Mouse (Mus musculus) heart, postnatal 14 days (tissue): ENCODE results near the gene Sh3gl3. TPM values are rescaled to one million over a fixed set of nuclear protein-coding genes. Genes with fewer than 3 reads are reported as not detected.
"Not testable (repeated sequence)": the region's sequence is repeated elsewhere in the genome, so short reads cannot be mapped to it uniquely, and the experiment has no call there.

Experiments used
- DNase-seq, 2 experiments: peaks; one replicate each; pipeline ENCODE4 v3.0.0; 2021 to 2022
- intact Hi-C: fragments of 180-260 bp; cut with DNase I; formaldehyde crosslinking; loops from one replicate; pipeline ENCODE4 v1.15.1; 2025
- total RNA-seq, 2 experiments: library from RNA; stranded (reverse); gene quantifications; 2 replicates each; pipeline ENCODE4 v1.2.3; 2021

The Sh3gl3 gene
- total RNA-seq, 2 experiments from 2014 or later: 0.55 to 0.93 TPM

DNA sequence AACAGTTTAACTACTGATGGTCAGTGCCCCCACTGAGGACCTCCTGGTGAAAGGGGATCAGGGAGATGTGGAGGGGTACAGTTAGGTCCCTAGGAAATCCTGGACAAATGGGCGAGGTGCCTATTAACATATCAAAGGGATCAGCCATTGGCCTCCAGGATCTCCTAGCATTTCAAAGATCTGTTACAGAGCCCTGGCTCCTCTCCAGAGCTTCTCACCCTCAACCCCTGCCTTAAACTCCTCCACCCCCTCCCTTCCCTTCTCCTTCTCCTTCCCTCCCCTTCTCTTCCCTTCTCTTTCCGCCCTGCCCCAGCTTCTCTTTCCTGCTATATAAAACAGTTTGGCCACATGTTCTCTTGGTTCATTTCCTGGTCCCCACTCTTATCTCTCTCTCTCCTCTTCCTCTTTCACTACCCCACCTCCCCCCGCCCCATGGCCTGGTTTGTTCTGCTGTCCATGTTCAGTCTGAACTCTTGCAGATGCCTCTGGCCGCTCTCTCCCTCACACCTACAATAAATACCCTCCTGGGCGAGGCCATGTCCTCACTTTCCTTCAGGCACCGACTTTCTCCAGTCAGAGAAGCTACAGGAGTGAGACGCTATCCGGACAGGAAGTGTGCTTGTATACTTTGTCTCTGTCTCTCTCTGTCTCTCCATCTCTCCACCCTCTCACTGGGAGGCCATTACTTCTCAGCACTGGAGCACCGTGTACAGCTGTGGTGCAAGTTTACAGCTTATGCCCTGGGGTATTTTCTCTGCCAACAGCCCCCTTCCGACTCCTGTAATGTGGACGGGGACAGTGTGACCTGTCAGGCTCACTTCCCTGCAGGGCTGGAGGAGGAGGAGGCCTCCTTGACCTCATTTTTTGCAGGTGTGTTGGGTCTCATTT, 60.6 kb downstream of the Sh3gl3 start:
- DNase-seq: no peak
- intact Hi-C loops: no loop called here

DNA sequence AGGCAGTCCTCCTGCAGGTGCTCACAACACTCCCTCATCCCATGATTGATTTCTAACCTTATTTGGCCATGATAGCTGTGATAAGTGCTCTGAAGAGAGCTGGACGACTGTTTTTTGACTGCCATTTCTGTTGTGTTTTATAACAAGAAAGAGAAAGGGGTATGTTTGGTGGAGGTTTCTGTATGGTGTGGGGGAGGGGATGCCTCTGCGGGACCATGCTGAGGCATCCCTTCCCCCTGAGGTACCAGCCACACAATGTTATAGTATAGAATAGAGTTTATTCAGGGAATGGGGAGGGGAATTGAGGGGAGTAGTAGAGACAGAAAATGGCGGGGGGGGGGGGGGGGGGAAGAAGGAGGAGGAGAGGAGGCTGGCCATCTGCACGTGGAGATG, 61.3 kb downstream of the Sh3gl3 start:
- intact Hi-C loops: no loop called here

DNA sequence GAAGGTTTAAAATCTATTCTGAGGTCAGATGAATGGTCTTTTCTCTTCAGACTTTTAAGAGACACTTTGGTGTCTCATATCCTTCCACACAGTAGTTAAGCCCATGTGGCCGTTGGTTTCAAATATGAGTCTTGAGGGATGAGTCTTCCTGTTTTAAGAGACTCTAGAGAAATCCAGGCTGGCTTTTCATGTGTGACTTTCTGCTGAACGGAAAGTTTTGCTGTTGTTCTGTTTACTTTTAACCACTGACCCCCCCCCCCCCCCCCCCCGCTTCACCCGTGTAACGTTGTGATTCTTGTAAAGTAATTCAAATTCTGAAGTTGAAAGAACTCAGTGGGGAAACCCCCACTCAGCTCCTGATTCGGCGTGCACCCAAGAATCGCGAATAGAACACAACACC, 61.8 kb downstream of the Sh3gl3 start:
- DNase-seq: no peak
- intact Hi-C loops: no loop called here

More for the DNA sequence above, 61.3 kb downstream of the Sh3gl3 start:
- no peak for DNase-seq

DNA sequence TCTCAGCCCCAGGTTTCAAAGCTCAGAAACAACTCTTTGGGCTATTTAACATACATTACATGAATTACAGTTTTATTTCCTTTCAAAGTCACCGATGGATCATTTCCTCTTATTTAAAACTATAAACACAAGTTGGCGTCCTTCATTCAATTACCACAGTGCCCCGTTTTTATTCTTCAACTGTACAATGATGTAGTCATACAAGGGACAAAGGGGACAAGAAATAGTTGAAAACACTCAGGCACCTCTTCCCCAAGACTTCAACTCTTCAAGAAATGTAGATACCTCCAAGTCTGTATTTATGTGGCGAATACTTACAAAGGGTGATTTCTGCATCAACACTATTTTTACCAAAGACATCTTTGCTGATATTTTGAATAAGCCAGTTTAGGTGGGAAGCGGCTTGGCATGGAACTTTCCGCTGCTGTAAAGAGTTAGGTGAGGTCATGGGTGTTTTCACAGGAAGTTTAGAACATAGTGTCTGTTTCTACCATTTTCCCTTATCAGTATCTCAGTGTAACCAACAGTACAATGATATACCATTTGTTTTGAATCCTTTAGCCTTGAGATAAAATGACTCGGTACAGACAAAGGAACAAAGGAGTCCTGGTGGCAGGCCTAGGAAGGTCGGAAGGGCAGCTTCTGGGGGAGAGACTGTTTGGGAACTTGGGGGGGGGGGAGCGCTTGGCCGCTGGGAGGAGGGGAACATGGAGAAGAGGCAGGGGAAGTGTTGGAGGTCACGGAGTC, 62.7 kb downstream of the Sh3gl3 start:
- intact Hi-C loops: no loop called here
- DNase-seq: no peak

DNA sequence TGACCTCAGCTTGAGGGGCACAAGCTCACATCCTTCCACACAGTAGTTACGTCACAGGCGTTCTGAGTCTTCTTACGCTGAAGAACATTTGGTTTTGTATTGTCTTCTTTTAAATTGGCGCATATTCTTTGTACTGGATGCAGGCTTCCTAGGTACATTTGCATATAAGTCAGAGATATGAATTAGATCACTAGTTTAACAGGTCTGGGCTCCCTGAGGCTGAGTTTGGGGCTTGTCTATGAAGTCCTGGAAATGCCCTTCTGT, 63.2 kb downstream of the Sh3gl3 start:
- no peak for DNase-seq

DNA sequence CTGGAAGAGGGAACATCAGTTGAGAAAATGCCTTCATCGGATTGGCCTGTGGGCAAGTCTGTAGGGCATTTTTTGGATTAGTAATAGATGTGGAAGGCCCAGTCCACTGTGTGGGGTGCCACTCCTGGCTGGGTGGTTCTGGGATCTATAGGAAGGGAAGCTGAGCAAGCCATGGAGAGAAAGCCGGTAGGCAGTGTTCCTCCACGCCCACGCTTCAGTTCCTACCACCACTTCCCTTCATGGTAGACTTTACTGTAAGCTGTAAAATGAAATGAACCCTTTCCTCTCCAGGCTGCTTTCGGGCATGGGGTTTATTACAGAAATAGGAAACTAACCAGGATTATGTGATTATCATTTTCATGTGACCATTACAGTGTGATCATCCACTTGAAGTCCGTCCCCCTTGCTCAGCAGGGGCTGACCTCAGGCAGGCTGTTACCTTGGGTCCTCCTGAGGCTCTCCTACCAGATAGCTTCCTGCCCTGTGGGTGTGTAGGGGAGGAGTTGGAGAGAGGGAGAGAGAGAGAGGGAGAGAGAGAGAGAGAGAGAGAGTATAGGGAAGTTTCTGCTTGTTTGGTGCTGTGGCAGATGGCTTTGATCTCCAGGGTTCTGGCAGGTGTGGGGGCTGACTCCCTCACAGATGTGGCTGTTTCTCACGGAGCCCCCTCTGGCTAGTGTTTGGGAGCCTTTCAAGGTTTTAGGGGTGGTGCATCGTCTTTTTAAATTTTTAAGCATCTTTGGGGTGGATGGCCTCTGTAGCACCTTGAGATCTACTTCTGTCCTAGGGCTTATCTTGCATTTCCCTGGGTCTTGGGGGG, 67.0 kb downstream of the Sh3gl3 start:
- no peak for DNase-seq
- intact Hi-C loops: no loop called here

More for the DNA sequence above, 63.2 kb downstream of the Sh3gl3 start:
- intact Hi-C loops: no loop called here

DNA sequence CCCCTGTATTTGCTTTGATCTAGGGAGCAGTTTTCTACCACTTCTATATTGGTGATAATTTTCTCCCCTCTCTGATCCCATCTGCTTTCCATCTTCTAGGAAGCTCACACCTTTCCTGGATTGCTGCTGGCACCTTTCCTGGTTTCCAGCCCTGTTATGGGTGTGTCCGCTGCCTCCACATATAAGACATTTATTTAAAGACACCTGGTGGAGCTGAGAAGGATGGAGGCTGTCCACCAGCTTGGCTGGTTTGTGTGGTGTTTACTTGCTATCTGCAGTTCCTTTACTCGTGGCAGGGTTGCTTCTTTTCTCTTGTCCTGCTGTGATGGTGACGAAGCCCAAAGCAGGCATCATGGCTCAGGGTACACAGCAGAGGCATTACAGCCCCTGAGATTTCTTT, 71.1 kb downstream of the Sh3gl3 start:
- intact Hi-C loops: no loop called here
- no peak for DNase-seq

DNA sequence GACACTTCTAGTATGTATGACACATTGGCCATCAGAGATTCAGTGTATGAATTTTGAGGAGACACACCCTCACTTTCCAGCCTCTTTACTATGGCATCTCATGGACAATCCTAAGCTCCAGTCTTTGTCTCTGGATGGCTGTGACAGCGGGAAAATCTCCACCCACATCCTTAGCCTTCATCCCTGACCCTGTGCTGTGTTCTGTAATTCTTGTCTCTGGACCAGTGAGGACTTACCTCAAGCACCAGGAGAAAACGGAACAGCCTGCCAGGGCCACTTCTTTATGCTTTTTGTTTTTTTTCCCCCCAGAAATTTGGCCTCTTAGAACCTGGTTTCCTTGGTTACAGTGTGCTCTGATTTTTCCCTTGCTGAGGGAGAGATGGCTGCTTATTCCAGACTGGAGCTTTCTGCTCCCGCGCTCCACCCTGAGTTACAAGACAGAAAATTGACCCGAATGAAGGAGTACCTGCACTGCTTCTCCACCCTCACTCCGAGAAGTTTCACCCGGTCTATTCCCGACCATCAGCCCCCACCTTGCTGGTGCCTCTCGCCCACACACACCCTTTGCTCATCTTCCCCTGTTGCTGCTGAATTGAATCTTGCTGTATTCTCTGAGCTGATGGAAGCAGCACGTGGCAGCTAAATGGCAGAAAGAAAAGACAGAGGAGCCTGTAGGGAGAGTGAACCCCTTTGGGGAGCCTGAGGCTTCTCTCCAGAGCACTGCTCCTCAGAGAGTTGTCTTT, 75.5 kb downstream of the Sh3gl3 start:
- intact Hi-C loops: no loop called here
- no peak for DNase-seq

DNA sequence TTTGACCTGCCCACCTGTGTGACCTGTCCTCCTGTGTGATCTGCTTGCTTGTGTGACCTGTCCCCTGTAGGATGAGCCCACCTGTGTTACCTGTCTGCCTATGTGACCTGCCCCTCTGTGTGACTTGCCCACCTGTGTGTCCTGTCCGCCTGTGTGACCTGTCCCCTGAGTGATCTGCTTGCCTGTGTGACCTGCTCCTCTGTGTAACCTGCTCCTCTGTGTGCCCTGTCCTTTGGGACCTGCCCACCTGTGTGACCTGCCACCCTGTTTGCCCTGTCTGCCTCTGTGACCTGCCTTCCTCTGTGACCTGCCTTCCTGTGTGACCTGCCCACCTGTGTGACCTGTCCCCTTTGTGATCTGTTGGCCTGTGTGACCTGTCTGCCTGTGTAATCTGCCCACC, 79.7 kb downstream of the Sh3gl3 start:
- intact Hi-C loops: no loop called here
- DNase-seq: no peak

DNA sequence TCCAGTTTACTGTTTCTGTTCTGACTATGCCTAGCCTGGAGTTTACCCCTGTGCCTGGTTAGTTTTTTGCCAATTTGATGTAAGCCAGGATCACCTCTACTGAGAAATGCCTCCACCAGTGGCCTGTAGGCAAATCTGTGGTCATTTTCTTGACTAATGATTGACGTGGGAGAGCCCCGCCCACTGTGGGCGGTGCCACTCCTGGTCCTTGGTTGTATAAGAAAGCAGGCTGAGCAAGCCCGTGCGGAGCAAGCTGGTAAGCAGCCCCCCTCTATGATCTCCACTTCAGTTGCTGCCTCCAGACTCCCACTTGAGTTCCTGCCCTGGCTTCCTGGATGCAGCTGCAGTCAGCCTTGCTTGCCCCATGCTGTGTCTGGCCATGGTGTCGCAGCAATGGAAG, 83.3 kb downstream of the Sh3gl3 start:
- intact Hi-C loops: no loop called here
- DNase-seq: no peak

DNA sequence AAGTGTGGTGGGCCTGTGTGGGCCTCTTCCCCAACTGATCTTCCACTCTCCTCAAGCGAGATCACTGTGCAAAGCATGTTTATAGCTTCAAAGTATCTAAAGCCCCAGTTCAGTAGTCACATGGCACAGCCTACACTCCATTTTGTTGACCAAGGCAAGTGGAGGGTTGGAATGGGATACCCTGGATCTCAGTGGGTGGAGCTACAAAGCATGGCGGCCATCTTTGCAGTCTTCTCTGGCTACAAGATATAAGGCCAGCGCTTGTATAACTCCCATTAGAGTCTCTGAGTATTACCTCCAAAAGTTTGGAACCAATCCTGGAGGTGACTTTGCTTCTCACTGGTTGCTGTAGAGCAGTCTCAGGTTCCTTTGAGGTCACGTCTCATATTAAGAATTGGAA, 83.9 kb downstream of the Sh3gl3 start:
- no peak for DNase-seq
- intact Hi-C loops: no loop called here

DNA sequence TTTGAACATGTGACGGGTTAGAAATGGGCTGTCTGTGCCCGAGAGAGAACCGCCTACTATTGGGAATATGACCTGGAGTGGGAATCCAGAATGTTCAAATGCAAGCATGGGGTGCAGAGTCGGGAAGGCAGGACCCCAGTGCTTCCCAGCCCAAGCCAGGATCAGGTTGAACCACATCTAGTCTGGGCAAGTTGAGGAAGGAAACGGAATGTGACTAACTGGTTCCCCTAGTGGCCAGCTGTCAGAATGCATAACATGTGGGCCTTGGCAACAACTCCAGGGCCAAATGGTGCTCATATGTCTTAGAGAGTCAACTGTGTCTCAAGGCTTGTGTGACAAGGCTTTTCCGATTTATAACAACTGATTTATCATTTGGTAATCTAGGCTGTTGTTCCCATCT, 86.6 kb downstream of the Sh3gl3 start:
- DNase-seq: peak; percentile 11 to 46
- intact Hi-C loops: loop anchor here (10.0 kb wide), 1 partner anchor 475 kb away; the partner anchor contains the start of gene 3110040N11Rik

DNA sequence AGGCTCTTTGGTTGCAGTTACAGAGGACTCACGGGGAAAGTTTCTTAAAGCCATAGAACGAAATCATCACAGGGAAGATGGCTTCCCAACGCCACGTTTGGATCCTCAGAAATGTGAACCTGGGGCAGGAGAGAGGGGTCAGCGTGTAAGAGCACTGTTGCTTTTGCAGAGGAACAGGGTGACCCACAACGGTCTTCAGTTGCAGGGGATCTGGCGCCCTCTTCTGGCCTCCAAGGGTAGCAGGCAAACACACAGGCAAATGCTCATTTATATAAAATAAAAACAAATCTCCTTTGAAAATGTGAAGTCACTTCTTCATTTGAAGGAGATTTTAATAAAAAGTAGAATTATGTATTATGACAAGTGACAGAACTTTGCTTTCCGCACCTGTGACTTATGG, 89.5 kb downstream of the Sh3gl3 start:
- peak; percentile 68 to 77 for DNase-seq
- intact Hi-C loops: loop anchor here (1.0 to 10.0 kb wide), 3 partner anchors 141 to 478 kb away; partner anchors contain the start of gene 3110040N11Rik

DNA sequence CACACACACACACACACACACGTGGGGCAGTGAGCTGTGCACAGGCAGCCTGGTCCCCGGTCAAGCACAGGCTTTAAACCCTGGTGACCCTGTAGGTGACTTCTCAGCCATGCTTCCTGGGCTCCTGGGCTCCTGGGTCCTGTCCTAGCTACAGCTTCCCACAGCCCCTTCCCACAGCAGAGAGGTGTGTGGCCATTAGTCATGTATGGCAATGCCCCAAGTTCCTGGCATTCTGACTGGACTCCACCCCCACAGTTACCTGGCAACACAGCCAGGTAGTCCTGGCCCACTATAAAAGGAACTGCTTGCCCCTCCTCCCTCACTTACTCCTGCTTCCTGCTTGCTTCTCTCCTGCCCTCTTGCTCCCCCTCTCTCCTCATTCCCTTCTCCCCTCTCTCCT, 90.5 kb downstream of the Sh3gl3 start:
- no peak for DNase-seq
- intact Hi-C loops: loop anchor here (10.0 kb wide), 1 partner anchor 479 kb away; the partner anchor contains the start of gene 3110040N11Rik

DNA sequence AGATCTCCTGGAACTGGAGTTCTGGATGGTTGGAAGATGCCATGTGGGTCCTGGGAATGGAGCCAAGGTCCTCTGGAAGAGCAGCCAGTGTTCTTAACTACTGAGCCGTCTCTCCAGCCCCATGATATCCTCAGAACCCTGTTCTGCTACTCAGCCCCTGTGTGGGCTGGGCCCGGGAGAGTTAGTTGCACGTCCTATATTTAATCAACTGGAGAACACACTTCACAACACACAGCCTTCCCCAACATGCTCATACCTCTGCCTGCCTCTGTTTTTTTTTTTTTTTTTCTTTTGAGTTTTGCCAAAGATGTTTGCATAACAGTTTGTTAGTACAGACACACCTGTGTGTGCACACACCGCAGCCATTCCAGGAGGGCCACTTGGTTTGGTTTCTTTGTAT, 91.7 kb downstream of the Sh3gl3 start:
- no peak for DNase-seq
- intact Hi-C loops: loop anchor here (10.0 kb wide), 1 partner anchor 481 kb away; the partner anchor contains the start of gene 3110040N11Rik

DNA sequence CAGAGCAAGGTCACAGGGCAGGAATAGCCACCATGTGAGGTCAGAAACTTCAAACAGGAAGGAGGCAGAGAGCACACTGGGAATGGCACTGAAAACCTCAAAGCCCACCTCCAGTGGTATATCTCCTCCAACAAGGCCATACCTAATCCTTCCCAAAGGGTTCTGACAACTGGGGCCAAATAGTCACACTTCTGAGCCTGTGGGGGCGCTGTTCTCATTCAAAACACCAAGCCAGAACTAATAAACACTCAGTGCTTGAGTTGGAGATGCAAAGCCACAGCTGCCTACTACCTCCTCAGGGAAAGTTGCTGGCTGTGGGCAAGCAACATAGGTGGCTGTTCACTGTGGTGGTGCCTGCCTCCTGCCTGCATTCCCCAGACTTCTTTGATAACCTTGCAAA, 96.3 kb downstream of the Sh3gl3 start:
- DNase-seq: no peak
- intact Hi-C loops: loop anchor here (10.0 kb wide), 1 partner anchor 485 kb away; the partner anchor contains the start of gene 3110040N11Rik

DNA sequence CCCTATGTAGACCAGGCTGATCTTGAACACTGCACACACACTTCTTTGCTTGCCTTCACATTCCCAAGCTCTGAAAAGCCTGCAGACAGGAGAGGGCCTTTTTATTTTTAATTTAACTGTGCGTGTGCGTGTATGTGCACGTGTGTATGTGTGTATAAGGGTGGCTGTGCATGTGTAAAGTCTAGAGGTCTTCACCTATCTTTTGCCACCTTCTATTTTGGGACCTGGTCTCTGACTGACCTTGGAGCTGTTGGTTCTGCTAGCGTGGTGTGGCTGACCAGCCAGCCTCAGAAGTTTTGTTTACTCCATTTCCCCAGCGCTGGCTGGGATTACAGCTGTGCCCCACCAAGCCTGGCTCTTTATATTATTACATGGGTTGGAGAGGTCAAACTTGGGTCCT, 98.1 kb downstream of the Sh3gl3 start:
- intact Hi-C loops: no loop called here
- no peak for DNase-seq

DNA sequence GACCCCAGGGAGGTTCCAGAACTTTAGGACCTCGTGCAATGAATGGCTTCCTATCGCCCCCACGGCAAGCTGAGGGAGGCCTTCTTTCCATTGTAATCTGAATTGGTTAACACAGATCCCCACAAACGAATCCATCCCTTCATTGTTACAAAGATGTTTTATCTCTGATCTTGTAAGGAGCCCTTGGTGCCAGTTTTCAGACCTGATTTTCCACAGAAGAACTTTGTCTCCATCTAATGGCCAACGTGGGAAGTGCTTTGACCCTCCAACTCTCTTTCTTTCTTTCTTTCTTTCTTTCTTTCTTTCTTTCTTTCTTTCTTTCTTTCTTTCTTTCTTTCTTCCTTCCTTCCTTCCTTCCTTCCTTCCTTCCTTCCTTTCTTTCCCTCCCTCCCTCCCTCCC, 99.2 kb downstream of the Sh3gl3 start:
- peak; percentile 27 to 66 for DNase-seq
- intact Hi-C loops: not testable (repeated sequence)

DNA sequence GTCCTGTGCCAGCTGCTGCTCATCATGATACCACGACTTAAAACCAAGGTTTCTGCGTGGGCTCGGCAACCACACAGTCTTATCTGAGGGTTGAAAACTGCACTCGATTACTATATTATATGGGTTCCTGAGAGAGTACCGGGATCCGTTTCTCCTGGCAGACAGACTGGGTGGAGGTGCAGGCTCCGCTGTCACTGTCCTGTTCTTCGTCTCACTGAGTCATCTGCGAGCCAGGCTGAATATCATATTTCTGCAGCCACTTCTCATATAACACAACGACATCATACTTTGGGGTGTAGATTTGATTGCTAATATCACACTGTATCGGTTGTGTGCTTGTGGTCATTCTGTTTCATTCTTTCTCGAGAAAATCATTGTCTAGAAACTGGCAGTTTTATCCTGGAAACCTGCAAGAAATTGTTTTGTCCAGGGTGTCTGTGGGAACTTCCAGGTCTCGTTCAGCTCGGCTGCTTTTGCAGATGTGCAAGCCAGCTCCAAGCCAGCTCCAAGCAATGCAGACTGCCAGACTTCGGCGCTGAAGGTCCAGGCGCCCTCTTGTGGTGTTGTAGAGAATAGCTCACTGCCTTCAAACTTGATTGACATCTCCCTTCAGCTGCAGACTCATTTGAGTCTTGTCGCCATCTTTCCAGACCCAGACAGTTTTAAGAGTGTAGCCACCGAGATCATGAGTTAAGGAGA, 100.5 kb downstream of the Sh3gl3 start:
- intact Hi-C loops: loop anchor here (2.0 kb wide), 1 partner anchor 315 kb away; no protein-coding TSS in a partner anchor
- peak; percentile 60 to 76 for DNase-seq
